Mouse (Mus musculus) kidney, adult 2 months (tissue): ENCODE results near the gene Ctbp2. TPM values are rescaled to one million over a fixed set of nuclear protein-coding genes. Genes with fewer than 3 reads are reported as not detected.

Experiments
- DNase-seq: peaks from one replicate; pipeline ENCODE4 v3.0.0; 2021
- H3K27ac ChIP-seq: fragments of 200-500 bp; 2 replicates; pipeline ENCODE4 v1.5.1; 2012; ENCODE audit warnings: low read depth, low read length, control low read depth, inconsistent platforms; ENCODE audit not compliant: insufficient read depth
- H3K27me3 ChIP-seq: fragments of 200-500 bp; replicated peaks from 2 replicates; pipeline ENCODE4 v1.6.1; 2012; ENCODE audit warnings: mild to moderate bottlenecking, moderate library complexity, low read length, inconsistent platforms; ENCODE audit not compliant: control insufficient read depth, insufficient read depth
- H3K36me3 ChIP-seq: fragments of 200-500 bp; 2 replicates; pipeline ENCODE4 v1.6.1; 2012; ENCODE audit warnings: mild to moderate bottlenecking, moderate library complexity, low read length, inconsistent platforms; ENCODE audit not compliant: control insufficient read depth, insufficient read depth
- H3K4me1 ChIP-seq: fragments of 200-500 bp; 2 replicates; pipeline ENCODE4 v1.6.1; 2011; ENCODE audit warnings: low read length; ENCODE audit not compliant: control insufficient read depth, insufficient read depth
- H3K4me3 ChIP-seq: fragments of 200-500 bp; 2 replicates; pipeline ENCODE4 v1.5.1; 2011; ENCODE audit warnings: mild to moderate bottlenecking, low read depth, low read length, control low read depth; ENCODE audit not compliant: insufficient read depth
- CTCF ChIP-seq: fragments of 200-500 bp; conservative IDR thresholded peaks from 2 replicates; pipeline ENCODE4 v1.5.1; 2011; ENCODE audit warnings: low read depth, mild to moderate bottlenecking, control low read depth, low read length, moderate library complexity, mixed read lengths; ENCODE audit not compliant: insufficient read depth, insufficient read length
- POLR2A ChIP-seq: fragments of 200-500 bp; IDR thresholded peaks from one replicate; pipeline ENCODE4 v1.6.1; 2011; ENCODE audit warnings: low read depth, low read length, control low read depth
- WGBS: fragments of 180-500 bp; shearing (Covaris S2); methylation state at CpG from one replicate; pipeline ENCODE4 v1.1.7; 2018; 5-methylcytosine and 5-hydroxymethylcytosine counted together
- polyA plus RNA-seq: library from polyadenylated mRNA; depleted of rRNA; stranded (reverse); fragments of >200 nt; gene quantifications from 2 replicates; pipeline ENCODE4 v1.2.3, GENCODE M21; 2012

The Ctbp2 gene
- polyA plus RNA-seq, 1 experiment: 48.6 TPM

DNA sequence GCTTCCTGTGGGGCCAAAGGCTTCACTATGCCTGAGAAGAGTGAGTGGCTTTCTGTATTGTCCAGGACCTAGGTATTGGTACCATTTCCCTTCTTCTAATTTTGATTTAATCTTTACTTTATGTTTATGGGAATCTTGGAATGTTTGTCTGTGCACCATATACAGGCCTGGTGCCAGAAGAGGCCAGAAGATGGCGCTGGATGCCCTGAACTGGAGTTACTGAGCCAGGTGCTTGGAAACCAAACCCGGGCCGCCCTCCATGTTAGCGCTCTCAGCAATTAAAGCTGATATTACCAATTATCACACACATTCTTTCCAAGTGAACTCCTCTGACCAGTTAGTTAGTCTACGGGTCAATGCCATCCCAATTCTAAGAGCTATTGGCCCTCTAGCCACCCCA is 69.7 kb downstream of the Ctbp2 start:
- no peaks in the 10 kb centered on the region for H3K36me3 ChIP-seq
- H3K27ac ChIP-seq: no peak overlapping the region
- 88% methylated on average over 5 of the region's 5 CpGs for WGBS
- H3K4me1 ChIP-seq: peaks cover 62% of the 10 kb centered on the region
- no peak for DNase-seq
- H3K27me3 ChIP-seq: no peaks in the 10 kb centered on the region
- H3K4me3 ChIP-seq: no peak overlapping the region
- TF ChIP-seq CTCF: peak; percentile 35
- no peak for TF ChIP-seq POLR2A

DNA sequence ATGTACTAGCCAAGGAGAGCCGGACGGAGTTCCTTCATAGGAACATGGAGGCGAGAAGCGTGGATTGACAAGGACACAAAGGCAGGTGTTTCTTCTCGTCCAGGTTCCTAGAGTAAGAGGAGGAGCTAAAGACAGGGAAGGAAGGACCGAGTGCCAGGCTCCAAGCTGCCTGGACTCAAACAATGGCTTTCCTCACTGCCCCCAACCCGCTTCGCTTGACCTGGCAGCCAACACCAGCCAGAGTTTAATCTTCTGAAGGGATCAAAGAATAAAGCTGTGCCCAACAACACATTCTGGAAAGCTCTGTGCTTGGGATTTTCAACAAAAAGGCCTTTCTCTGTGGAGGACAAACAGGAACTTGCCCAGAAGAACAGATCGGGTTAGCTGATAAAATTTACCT is 70.4 kb downstream of the Ctbp2 start:
- Histone ChIP-seq H3K27me3 (no peaks in the 10 kb centered on the region), H3K4me1 (peaks cover 55% of the 10 kb centered on the region), H3K4me3 (no peak overlapping the region), H3K36me3 (no peaks in the 10 kb centered on the region), H3K27ac (no peak overlapping the region)
- 52% methylated on average over 9 of the region's 9 CpGs for WGBS
- peak; percentile 47 for DNase-seq
- no peak for TF ChIP-seq POLR2A
- no peak for TF ChIP-seq CTCF

DNA sequence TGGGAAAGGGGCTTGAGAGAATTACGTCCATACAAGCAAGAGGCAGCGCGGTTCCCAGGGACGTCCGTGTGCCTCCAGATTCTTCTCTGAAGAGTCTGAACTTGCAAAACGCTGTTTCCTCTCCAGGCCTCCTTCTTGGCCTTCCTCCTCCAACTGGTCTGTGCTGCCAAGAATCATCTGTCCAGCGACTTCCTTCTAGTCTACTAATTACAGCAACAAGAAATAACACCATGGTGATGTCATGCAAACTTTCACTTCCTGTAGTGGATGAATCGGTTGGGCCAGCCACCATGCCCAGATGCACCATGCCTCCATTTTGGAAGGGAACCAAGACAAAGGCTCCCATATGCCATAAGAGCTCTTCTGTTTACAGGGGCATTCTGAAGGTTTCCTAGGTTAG is 71.3 kb downstream of the Ctbp2 start:
- Histone ChIP-seq H3K4me3 (no peak overlapping the region), H3K4me1 (peaks cover 52% of the 10 kb centered on the region), H3K27me3 (no peaks in the 10 kb centered on the region), H3K27ac (peak overlapping the region; percentile 39), H3K36me3 (no peaks in the 10 kb centered on the region)
- 42% methylated on average over 8 of the region's 8 CpGs for WGBS
- DNase-seq: peak; percentile 80
- TF ChIP-seq CTCF (no peak), POLR2A (no peak)

DNA sequence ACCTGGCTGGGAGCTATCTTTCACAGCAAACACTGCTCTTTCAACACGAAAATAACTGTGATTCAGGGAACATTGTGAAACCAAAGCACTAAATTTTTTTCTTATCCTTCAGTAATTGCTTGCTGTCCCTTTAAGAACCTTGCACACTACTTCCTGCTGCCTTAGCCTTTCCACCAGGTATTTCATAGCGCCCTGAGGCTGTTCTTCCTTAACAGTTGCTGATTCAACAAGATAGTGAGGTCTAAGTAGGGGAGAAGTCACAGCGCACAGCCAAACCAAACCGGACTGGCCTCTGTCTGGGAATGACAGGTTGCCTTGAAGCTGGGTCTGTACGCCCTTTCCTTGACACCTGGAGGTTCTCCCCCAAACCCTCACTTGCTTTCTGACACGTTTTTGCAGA is 73.5 kb downstream of the Ctbp2 start:
- Histone ChIP-seq H3K27me3 (no peaks in the 10 kb centered on the region), H3K36me3 (no peaks in the 10 kb centered on the region), H3K4me3 (no peak overlapping the region), H3K4me1 (peaks cover 48% of the 10 kb centered on the region), H3K27ac (peak overlapping the region; percentile 32)
- peak; percentile 81 for DNase-seq
- TF ChIP-seq POLR2A: no peak
- TF ChIP-seq CTCF: no peak
- WGBS: 35% methylated on average over 6 of the region's 6 CpGs

GRCm38 (mm10) chr7:133048085-133048630 is 76.0 kb downstream of the Ctbp2 start:
- WGBS: 65% methylated on average over 3 of the region's 3 CpGs
- H3K27ac ChIP-seq: no peak overlapping the region
- H3K4me1 ChIP-seq: peaks cover 40% of the 10 kb centered on the region
- no peak for DNase-seq
- no peaks in the 10 kb centered on the region for H3K36me3 ChIP-seq
- TF ChIP-seq CTCF (no peak), POLR2A (no peak)
- no peak overlapping the region for H3K4me3 ChIP-seq
- H3K27me3 ChIP-seq: no peaks in the 10 kb centered on the region

- Histone ChIP-seq H3K4me1 (peaks cover 34% of the 10 kb centered on the region), H3K4me3 (no peak overlapping the region), H3K27ac (no peak overlapping the region), H3K27me3 (no peaks in the 10 kb centered on the region), H3K36me3 (no peaks in the 10 kb centered on the region)
- peak; percentile 52 for DNase-seq
- TF ChIP-seq CTCF (peak; percentile 30; the same call in 1 of the 2 replicates), POLR2A (no peak)
- WGBS: 58% methylated on average over 4 of the region's 4 CpGs
Observed at GRCm38 (mm10) chr7:133047287-133047686, 76.9 kb downstream of the Ctbp2 start.

DNA sequence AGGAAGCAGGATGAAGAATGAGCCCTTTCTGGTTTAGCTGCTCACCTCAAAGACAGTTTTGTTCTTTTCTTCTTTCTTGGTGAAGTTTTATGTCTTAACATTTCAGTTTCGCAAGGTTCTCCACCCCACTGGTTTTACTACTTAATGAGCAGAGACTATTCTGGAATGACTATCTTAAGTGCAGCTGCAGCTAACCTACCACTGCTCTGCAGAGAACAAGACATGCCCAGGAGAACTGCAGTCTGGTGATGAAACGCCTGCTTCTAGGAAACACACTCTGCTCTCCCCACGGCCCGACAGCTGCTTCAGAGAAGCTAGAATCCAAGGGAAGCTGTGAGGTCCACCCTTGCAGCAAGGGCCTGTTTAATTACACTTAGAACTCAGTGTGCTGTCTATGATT is 79.4 kb downstream of the Ctbp2 start:
- TF ChIP-seq POLR2A: no peak
- TF ChIP-seq CTCF: no peak
- peaks cover 17% of the 10 kb centered on the region for H3K4me1 ChIP-seq
- H3K27ac ChIP-seq: no peak overlapping the region
- H3K36me3 ChIP-seq: no peaks in the 10 kb centered on the region
- no peak overlapping the region for H3K4me3 ChIP-seq
- no peaks in the 10 kb centered on the region for H3K27me3 ChIP-seq
- no peak for DNase-seq
- WGBS: 44% methylated on average over 4 of the region's 4 CpGs
